Mouse (Mus musculus) gastrocnemius, adult 18-20 months (tissue): ENCODE measurements around the gene Blcap. TPM values are rescaled to one million over a fixed set of nuclear protein-coding genes. Genes with fewer than 3 reads are reported as not detected.

ENCODE experiments used
- DNase-seq: peaks from one replicate; pipeline ENCODE4 v3.0.0; 2021; ENCODE audit warnings: low spot score
- total RNA-seq, 2 experiments: library from RNA; stranded (reverse); gene quantifications; 2 replicates each; pipeline ENCODE4 v1.2.3; 2021

Blcap gene
- total RNA-seq, 2 experiments from 2014 or later: 28.0 to 36.7 TPM

DNA sequence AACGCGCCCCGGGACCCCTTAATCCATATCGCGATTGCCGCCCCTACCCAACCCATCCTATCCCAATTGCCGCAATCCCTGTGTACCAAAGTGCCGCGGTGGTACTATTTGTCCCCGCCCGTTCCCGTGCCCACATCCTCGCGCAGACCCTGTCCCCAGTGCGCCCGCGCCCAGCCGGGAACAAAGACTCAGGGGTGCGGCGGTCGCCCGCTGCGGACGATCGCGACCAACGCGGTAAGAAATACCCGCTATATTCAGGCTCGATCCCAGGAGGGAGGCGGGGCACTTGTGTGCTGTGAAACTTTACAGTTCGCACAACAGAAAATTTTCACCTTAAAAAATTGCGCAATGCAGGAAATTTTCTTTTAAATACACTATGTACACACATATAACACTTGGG is 10.8 kb downstream of the Blcap start:
- no peak for DNase-seq

DNA sequence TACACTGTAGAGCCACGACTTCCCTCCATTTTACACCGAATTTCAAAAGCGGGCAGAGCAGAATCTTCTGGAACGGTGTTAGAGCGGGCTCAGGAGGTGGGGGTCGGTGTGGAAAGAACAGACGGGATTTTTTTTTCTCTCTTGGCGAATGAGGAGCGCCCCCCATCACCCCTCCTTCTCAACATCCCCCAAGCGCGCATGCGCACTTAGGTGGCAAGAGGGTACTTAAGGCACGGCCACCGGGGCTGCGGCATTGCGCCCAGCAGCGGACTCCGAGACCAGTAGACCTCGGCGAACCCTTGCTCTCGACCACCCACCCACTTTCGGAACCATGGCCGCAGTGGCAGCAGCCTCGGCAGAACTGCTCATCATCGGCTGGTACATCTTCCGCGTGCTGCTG is 11.2 kb downstream of the Blcap start, which contains the start of gene Nnat:
Gene Nnat, plus strand, starts transcription at position 221 of the 400 bp plus-strand sequence.
- DNase-seq: no peak

DNA sequence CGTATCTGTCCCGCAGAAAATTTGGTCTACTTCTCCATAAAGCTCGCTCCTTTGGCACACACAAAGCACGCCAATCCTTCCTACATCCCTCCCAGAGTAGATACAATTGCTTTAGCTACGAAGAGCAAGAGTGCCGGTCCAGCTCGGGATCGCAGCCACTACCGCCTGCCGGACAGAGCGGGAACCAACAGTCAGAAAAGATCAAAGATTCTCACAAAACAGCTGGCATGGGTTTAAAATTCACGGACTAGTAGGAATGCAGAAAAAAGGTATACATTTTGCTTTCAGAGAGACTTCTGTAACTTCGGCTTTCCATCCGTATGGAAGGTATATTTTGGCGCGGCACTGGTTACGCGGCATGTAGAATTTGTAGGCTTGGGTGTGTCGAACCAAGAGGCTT is 11.6 kb downstream of the Blcap start:
- DNase-seq: no peak

DNA sequence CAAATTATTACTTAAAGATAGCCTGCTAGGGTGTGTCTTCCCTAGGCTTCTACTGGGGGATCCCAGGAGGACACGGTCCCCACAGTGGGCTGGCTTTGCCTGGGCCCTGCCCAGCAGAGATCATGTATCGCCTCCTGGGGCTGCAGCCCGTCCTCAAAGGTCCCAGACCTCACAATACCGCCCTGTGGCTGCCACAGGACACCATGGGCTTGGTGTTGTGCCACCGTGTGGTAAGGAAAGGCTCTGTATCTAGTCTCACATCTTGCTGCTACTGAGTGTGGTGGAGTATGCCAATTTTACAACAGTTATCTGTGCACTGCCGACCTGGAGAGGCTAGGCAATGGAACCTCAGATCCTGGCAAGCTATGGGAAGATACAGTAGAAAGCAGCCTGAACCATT is 12.6 kb downstream of the Blcap start:
- peak; percentile 68 for DNase-seq

DNA sequence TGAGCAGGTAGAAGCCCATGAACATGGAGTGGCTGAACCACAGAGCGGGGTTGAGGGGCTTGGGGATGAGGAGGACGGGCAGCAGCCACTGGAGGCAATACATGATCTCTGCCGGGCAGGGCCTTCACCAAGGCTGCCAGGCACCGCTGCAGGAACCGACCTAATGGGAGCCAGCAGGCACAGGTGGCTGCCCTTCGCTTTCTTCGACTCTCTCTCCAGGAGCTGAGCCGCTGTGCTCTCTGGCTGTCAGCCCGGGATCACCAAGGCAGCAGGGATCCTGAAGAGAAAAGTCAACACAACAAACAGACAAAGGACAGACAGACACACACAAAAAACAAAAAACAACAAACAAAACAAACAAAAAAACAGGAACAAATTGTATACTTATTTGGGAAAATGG is 13.0 kb downstream of the Blcap start:
- DNase-seq: peak; percentile 56

DNA sequence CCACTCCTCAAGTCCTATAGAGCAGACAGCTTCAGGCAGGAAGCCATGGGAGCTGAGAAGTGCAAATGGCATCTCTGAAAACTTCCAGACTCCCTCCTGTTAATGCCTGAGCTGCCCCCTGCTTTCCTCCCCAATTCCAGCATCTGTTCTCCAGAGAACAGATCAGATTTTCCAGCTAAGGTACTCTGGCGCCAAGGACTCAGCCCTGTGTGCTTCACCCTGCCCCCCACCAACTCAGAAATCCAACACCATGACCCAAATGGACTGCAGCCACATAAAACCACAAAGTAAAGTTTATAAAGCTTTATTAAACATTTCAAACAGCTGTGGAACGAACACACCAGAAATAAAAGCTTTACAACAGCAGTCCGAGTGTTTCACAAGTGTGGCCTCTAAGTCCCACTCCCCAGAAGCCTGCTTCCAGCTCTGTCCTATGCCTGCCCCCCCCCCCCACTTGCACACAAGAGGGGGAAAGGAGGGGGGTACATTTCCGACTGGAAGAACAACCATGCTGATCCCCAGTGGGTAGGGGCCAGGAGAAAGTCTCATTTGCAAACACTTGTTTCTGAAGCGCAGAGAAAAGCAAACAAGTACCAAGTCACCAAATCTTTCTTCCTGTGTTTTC is 14.9 kb downstream of the Blcap start:
- DNase-seq: peak; percentile 36

DNA sequence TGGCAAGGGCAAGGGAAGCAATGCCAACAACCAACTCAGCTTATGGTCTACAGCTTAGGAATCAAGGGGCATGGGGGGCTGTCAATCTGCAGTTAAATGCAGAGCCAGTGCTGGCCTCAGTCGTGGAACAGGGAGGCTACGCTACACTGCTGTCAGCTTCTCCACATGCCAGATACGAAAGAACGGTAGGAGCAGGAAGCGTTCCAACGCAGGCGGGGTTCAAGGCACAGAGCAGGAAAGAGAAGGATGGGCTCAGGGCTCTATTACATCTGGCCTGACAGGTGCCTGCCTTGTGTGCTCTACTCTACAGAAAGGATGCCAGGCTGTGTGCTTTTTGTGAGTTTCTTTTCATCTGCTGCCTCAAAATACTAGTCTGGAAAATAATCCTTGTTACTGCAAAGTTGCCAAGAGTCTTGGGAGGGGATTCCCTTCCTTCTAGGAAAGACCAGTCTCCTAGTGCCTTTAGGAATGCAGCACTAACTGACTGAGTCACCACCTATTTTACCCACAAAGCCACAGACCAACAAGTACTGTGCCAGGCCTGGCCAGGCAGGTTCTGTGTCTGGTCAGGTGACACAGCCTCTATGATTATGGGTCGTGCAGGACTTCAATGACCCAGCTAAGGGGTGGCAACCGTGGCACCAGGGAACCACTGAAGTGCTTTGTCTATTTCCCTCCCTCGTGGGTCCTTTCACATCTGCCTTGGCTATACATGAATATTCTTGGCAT is 18.8 kb downstream of the Blcap start:
- no peak for DNase-seq

DNA sequence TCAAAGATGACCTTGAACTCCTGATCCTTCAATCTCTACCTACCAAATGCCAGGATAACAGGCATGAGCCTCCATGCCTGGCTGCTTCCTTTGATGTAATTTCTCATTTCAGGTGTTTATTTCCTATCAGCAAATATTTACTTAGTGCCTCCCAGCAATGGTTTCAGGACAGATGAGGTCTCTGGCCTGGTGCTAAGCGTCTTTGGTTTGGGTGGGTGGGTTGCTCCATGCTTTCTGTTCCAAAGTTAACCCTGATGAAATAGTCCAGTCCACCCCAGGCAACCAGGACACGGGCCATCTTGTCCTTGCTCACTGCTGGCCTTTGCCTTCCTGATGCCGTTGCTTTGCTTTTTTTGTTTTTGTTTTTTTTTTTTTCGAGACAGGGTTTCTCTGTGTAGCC is 20.8 kb downstream of the Blcap start:
- no peak for DNase-seq

DNA sequence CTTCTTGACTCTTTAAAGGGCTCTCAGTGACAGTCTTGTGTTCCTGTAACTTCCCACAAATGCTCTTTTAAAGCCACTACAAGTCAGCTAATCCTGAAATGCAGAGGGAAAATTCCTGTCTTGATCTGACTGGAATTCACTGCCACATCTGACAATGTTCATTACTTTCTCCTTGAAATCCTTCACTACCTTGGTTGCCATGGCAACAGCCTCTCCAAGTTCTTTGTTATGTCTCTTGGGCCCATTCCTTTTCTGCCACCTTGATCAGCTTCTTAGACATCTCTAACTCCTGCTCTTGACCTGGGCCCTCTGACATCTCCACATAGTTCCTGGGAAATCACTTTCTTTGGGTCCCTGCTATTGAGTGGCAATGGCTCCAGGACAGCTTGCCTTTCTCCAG is 24.4 kb downstream of the Blcap start:
- no peak for DNase-seq

DNA sequence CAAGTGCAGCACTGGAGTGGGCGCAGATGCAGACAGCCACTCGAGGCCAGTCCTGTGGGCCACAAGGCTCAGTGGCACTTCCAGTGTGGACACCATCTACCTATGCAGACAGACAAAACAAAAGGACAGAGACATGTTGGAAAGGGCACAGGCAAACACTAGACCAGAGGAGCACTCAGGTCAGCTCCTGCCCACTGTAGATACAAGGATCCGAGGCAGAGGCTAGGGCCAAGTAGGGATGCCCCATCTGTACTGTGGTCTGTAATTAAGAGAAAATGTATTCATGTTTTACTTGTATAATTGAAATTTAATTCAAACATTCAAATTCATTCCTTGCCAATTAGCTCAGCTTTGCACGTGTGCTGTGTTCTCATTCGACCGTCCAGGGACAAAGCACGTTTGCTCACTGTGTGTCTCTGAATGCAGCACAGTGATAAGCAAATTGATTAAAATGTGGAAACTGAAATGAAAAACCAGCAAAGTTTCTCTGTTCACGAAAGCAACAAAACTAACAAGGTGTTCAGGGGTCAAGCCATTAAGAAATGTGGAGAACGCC is 26.7 kb downstream of the Blcap start:
- no peak for DNase-seq

DNA sequence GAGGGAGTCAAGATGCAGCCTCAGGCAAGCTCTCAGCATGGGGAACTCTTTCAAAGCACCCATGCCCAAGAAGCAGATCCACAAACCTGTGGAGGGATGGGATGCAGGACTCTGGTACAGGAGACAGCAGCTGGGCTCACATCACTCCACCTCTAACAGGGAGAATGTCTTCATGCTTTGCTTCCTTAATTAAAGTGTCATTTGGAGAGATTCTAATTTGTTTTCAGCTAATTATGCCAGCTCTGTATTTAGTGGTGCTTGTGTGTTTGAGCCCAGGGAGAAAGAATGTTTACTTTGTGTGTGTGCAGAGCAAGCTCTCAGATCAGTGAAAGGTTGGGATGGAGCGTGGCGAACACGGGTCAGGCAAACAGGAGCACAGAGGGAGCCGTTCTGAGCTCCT is 28.7 kb downstream of the Blcap start:
- no peak for DNase-seq

DNA sequence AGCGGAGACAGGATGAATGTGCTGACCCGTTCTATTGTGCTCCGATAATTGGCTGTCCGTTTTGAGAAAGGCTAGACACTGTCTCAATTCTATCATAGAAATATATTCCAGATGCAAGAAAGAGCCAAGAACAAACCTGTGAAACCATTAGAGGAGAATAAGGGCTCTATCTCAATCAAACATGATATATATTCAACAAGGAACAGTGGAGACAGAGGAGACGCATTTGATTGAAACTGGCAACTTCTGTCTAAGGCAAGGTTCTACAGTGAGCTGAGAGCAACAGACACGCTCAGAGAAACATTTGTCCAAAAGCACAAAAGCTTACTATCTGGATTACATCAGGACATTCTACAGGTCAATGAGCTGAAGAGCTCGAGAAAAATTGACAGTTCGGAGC is 29.4 kb downstream of the Blcap start:
- DNase-seq: no peak

DNA sequence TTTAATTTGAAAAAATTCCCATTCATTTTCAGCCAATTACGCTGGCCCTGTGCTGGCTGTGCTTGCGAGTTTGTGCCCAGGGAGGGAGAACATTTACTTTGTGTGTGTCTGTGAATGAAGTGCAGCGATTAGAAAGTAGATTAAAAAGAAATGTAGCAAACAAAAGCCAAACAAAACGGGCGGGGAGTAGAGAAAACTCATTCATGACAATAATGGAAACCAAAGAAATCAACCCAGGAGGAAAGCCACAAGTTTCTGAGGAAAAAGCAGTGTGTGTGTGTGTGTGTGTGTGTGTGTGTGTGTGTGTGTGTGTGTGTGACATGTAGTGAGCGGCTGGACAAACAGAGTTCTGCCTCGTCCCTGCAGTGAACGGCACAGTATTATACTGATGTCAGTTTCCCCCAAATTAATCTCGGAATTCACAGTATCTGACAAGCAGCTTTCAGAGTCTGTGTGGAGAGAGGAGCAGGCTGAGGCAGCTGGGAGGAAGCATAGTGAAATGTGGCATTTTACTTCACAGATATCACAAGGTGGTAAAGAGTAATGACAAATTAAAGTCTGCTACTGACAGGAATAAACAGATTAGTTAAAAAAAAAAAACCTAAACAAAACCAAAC is 30.0 kb downstream of the Blcap start:
- DNase-seq: no peak

DNA sequence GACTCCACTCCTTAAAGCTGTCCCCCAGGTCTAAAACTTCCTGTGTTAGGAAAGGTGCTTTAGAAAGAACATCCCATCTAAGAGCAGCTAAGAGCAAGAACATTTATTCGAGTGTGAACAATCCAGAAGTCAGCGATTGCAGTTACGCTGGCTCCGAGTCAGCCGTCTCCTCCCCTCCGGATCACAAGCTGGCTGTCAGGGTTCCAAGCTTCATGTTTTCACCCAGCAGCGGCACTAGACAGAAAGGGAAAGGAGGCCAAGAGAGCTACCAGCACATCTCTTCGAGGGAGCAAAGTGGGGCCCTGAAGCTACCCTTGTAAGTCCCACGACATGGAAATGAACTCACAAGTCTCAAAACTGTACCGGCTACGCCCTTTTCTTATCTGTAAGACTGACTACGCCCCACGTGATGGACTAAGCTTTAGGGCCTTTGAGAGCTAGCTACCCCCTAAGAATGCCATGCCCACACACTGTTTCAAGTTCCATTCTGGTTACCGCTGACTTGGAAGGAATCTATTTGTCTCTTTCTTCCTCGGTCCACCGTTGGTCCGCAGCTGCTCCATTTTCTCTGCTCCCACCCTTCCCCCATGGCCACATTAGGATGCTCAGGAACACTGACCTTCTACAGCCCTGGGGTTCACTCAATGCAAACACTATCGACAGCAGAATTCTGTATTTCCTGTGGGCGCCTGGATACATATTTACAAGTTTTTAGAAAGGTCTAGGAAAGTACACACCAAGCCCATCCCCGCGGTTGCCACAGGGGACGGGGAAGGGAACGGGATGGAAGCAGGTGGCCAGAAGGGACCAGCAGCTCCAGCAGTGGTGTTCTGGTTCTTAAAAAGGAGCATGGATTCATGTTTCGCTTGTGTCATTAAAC is 30.8 kb downstream of the Blcap start:
- peak; percentile 61 for DNase-seq

DNA sequence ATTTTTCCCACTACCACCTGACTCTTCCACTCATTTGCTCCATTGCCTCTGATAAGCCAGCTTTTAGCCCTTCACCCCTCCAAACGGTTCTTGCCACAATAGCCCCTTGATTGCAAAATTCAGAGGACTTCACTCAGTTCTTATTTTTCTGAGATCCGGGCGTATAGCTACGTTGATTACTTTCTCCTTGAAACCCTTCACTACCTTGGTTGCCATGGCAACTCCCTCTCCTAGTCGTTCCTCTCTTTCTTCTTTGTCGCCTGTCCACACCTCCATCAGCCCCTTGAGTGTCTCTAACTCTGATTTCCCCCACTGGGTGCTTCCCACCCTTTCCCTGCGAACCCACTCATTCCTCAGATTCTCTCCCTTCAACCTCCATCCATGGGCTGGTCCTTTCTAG is 34.0 kb downstream of the Blcap start:
- DNase-seq: no peak

DNA sequence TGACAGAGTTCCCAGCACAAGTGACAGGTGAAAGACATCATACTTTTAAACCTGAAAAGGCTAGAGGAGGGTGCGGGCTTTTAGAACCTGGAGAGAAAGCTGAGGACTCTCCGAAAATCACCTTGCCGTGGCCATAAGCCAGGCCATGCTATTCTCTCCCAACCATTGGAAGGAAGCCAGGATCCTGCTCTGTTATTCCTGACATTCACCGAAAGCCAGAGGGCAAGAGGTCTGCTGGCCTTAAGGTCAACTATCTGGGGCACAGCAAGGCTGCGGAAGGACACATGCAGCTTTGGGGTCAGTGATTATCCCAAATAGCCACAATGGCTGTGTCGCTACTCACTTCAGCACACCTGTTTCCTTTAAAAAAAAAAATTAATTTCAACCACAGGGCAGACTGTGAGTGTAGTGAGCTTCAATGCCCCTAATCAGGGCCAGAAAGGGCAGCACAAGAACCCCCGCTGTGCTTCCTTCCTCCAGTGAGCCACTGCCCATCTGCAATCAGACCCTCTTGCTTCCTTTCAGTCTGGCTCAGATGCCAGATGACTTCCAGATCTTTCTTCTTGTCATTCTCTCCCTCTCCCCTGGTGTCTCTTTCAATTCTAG is 34.5 kb downstream of the Blcap start:
- no peak for DNase-seq

DNA sequence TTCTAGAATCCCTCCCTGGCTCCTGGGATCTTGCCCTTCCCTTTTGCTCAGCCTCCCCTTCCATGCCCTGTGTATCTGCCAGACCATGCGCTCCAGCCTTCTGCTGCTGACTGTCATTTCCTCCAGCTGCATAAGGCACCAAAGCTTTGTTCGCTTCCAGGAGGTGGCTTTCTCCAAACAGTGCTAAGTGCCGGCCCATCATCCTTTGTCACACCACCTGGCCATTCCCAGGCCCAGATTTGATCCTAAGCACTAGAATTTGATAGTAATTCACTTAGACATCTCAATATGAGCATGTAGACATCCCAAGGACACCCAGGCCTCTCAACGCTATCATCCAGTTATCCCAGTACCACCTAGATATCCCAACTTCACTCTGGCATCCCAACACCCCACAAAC is 36.9 kb downstream of the Blcap start:
- no peak for DNase-seq

DNA sequence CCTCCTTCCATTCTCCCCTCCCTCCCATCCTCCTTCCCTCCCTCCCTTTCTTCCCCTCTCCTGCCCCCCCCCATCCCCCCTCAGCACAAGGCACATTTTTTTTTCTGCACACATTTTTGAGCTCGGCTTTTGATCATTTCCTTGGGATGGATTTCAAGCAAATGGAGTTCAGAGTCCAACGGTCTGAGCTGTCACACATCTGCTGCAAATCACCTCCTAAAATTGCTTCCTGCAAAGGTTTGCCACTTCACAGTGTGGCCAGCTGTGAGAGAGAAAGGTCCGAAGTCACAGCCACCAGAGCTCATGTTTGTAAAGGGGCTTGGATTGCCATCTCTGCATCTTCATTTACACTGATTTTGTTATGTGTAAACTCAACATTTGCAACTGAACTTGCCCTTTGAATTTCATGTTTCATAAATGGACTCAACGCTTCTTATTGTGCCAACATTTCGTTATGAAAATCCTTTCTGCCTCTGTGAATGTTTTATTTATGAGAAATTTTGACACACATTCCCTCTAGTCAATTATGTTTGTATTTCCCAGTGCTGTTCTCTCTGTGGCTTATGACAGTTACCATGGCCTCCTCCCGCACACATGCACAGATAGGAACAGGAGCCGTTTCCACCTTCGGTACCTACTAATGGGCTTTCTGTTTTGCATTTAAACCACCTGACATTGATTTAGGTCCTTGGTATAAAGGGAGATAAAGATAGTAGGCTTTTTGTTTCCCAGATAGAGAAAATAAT is 39.2 kb downstream of the Blcap start:
- DNase-seq: no peak

DNA sequence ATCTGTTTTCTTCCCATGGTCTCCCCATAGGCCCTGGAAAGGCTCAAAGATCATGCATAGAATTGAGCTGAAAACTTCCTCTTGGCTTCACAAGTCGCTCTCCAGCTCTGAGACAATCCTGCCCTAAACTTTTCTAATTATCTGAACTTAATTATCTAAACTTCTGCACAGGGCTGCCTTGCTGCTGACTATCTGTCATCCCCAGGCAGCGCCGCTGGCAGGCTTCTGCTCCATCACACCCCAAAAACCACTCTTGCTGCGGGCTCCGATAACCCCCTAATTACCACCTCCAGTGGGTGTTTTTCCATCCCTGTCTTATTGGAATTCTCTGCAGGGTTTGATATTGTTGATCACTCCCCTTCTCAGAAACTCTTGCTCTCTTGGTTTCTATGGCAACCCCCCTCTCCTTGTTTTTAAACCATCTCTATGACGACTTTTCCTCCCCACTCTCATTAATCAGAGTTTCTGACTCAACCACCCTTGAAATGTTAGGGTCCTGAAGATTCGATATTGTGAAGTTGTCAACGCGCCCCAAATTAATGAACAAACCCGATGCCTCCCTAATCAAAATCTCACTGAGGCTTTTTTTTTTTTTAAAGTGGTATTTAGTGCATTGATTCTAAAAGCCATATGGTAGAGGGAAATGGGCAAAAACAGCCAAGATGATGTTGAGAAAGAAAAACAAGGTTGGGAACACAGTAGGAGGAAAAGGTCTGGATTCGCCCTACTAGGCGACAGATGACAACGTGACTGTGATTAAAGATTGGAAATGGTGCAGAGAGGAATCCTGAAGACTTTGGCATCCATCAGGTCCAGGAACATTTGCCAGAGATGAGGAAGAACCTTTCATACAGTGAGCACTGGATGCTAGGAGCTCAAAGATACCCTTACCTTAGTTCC is 40.8 kb downstream of the Blcap start:
- no peak for DNase-seq
